Mouse (Mus musculus): ENCODE data around the gene Gadl1.

DNA sequence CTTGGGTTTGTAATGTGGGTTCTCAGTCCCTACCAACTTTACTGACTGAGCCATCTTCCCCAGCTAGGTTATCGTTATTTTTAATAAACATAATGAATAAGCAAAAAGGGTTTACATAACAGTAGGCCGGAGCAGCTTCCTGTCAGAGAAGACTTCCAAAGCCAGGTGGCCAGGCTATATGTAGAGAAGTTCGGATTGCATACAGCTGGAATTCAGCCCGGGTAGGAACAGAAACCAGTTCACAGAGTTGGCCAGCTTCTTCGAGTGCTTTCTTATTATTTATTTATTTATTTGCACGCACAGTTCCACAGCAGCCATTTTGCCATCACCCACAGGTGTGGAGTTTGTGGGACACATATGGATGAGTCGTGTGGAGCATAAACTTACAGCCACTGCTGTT is 212.2 kb downstream of the Gadl1 start:
- TF ChIP-seq EP300 (IDR thresholded peaks at IDR 0.05; ENCODE audit: insufficient read depth, low read depth, low read length): no peak
- no peak for TF ChIP-seq CTCF (IDR thresholded peaks at IDR 0.05; ENCODE audit: low read depth, low read length)
